Mouse (Mus musculus) cerebellum, postnatal 14 days (tissue): ENCODE measurements around the gene Ing4.
A peak's percentile ranks its signal among the peaks of the same experiment; 100 is the strongest.

Experiments
- DNase-seq, 2 experiments: peaks; one replicate each; pipeline ENCODE4 v3.0.0; 2021; ENCODE audit warnings: mixed read lengths in 2 of 2

The Ing4 gene

DNA sequence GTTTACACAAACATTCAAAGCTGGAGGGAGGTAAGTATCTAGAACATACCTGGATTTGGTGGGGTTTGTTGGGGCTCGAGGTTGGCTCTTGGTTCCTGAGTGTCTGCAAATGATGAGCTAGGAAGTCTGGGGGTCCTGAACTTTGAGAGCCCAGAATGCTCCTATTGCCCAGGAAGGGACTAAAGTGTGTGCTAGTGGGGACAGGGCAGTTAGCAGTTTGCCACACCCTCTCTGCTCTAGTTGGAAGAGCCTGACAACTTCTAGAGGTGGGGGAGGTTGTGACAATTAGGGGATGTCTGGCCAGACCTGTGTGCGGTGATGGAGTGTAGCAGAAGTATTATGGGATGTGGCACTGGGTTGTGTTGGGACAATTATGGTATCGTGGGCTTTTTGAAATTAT, 55.3 kb downstream of the Ing4 start:
- no peak for DNase-seq

DNA sequence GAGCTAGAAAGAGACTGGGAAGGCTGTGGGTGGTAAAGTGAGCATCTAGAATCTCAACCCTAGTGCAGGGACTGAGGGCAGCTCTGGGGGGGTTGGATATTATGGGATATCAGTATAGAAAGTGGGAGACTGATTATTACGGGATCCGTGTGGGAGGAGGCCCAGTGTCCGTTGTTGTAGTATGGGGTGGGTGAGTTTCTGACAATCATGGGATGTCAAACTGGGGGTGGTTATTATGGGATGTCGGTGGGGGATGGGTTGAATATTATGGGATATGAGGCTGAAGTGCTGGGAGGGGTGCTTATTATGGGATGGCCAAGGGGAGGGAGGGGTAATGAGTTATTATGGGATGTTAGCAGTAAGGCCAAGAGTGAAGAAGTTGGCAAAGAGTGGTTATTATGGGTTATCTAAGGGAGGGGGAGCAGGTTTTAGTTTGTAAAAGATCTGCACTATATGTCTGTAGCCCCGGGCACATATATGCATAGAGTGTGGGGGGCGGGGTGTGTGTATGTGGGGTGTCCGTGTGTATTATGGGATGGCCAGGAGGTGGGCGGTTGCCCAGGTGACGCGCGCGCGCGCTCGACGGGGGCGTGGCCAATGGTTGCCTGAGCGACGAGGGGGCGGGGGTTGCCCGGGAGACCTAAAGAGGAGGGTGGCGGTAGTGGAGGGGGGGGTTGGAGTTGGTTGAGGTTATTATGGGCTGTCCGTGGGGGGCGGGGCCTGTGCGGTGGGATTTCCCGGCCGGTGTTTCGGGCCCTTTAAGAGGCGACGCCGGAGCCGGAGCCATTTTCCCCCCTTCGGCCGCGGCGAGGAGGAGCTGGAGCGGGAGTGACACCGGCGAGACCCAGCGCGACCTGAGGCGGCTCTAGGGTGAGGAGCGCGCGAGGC, 56.1 kb downstream of the Ing4 start, which contains the start of gene Chd4:
Gene Chd4, plus strand, starts transcription at position 591 of the 888 bp plus-strand sequence.
- DNase-seq, result peak; percentile 99 to 100

DNA sequence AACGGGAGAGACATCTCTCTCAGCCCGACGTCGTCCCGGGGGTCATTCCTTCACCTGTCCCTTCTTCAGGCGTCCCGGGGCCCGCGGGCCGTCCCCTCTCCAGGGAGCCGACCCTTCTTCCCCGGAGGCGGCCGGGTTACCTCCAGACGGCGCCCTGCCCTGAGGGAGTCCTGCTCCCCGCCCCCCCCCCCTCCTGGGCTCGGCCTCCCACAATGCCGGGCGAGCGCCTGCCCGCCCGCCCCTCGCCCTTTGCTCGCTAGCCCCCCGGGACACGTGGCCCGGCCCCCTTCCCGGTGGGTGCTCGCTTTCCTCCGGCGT, 56.7 kb downstream of the Ing4 start:
- DNase-seq, result no peak

DNA sequence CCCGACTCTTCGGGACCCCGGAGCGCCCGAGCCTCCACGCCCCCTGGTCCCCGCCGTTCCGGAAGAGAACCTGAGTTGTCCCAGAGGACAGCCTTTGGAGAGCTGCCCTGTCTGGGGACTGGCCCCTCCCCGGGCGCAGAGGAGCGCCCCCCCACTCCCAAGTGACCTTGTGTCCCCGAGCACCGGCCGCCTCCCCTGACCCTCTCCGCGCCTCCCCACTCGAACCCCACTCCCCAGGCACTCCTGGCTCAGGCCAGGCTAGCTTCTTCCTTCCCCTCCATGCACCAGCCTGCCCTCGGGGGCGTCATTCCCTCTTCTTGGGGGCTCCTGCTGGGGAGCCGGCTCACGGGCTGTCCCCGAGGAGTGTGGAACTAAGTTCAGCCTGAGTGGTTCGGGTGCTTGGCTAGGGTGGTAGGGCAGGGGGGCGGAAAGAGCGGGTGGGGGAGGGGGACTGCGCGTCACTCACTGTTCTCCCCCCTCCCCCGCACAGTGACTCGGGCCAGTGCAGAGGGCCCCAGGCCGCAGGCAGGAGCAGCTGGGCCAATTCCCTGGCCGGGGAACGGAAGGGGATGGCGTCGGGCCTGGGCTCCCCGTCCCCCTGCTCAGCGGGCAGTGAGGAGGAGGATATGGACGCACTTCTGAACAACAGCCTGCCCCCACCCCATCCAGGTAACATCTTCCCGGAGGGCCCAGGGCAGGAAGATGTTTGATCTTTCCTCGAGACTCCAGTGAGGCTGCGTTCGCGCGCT, 57.2 kb downstream of the Ing4 start:
- DNase-seq, result peak; percentile 73 to 82

DNA sequence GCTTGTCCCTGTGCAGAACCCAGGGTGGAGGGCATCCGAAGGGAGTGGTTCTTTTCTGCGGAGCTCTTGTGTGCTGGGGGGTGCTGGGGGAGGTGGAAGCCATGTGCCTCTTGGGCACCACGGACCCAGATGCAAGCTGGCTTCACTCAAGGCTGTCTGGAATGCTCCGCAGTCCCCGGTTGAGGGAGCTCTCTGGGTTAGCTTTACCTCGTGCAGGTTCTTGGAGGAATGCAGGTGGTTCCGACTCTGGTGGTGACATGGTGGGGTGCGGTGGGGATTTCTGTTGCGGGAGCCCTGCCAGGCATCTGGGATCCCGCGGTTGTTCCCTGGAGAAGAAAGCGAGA, 57.8 kb downstream of the Ing4 start:
- DNase-seq, result no peak

DNA sequence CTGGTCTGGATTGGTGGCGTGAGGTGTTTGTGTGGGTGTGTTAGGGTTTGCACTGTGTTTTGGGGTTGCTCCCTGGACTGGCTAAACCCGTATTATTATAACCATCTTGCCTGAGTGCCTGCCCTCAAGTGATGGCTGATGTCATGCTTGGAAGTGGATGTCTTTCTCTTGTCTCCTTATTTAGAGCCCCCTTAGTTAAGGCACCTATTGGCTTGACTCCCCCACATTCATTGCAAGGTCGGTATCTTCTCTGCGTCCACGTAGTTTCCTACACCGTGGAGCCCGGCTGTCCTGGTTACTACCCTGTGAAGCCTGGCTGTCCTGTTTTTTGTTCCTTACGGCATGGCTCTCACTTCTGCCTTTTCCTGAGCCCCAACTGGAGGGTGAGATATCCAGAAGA, 58.4 kb downstream of the Ing4 start:
- no peak for DNase-seq

DNA sequence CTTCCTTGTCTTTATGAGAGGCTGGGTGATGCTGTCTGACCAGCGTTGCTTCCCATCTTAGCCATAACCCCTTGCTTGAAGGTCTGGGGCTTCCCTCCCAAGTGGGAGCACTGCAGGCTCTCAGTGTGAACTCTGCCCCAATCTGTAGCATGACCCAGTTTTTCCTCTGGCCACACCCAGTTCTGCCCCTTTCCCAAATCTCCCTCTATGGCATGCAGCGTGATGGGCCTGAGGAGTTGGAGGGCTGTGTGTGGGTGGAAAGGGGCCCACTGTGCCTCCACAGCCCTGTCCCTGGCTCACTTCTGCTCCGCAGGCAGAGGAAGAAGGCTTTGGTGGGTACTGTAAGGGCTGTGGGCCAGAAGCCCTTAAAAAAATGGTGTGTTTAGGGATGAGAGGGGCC, 59.0 kb downstream of the Ing4 start:
- DNase-seq, result peak in 1 of 2 experiments; percentile 36
